Mouse (Mus musculus) layer of hippocampus, postnatal 14 days (tissue): Measurements from ENCODE around the gene Apba1. TPM values are rescaled to one million over a fixed set of nuclear protein-coding genes. Genes with fewer than 3 reads are reported as not detected.

Experiments used
- DNase-seq, 2 experiments: peaks; one replicate each; pipeline ENCODE4 v3.0.0; 2021 to 2022; ENCODE audit warnings: low spot score in 2 of 2, mixed read lengths in 1 of 2
- total RNA-seq, 2 experiments: library from RNA; stranded (reverse); gene quantifications; 2 replicates each; pipeline ENCODE4 v1.2.3; 2021

Apba1 gene
- total RNA-seq, 2 experiments from 2014 or later: 152 to 160 TPM

DNA sequence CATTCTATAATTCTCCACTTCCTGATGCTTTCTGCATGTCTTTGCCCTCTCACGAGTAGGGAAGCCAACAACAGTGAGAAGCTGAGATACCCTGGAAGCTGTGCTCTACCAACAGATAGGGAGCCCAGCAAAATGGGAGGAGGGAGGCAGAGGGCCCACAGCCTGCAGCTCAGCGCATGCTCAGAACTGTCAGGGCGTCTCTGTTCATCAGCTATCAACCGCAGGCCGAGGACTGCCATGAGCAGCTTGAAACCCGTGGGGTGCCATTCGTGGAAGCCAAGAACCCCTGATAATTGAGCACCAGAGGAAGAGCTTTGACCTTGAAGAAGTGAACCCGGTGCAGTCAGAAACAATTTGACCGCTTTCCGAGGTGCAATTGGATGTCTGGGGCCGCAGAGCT lies 108.4 kb downstream of the Apba1 start:
- no peak for DNase-seq

DNA sequence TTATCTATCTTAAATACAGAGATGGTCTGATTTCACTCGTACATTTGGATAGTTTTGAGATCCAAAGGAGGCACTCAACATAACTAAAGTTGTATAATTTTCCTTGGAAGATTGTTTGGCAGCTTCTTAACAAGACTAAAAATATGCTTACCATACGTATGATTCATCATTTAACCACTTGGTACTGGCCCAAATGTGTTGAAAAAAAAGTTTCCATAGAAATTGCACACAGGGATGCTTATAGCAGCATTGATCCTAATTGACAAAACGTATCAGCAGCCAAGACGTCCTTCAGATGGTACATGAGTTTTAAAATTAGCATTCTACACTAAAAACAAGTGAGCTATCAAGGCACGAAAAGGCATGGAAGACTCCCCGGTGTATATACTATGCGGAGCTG lies 108.9 kb downstream of the Apba1 start:
- no peak for DNase-seq

DNA sequence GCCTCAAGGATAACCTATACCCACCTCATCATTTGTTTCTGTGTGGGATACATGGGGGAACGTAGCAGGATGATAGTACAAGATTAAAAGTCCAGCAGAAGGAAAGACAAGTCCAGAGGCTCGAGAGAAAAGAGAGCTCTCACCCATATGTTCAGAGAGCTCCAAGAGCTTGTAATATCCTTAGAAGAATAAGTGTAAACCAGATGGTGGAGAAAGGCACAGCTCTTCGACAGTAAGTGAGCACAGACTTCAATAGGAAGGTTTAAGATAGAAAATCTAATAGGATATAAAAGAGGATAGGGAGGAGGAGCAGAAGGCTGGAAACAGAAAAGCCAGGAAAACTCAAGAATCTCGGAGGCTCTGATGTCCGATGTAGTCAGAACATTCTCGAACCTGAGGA lies 115.8 kb downstream of the Apba1 start:
- DNase-seq: no peak

DNA sequence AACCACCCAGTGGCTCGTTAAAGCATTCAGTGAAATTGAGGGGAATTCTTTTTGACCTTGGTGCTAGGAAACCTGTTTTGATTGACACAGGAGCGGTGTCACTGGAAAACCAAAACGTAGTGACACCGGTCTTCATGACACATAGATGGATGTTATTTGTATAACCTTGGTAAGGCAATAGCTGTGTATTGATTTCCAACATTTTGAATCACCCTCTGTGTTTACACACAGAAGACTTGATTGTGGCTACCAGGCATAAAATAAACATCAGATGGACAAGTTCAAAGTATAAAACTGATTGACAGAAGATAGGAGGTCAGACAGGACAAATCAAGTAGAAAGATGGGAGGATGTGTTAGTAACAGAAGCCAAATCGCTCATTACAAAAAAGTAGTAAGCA lies 117.1 kb downstream of the Apba1 start:
- DNase-seq: no peak

DNA sequence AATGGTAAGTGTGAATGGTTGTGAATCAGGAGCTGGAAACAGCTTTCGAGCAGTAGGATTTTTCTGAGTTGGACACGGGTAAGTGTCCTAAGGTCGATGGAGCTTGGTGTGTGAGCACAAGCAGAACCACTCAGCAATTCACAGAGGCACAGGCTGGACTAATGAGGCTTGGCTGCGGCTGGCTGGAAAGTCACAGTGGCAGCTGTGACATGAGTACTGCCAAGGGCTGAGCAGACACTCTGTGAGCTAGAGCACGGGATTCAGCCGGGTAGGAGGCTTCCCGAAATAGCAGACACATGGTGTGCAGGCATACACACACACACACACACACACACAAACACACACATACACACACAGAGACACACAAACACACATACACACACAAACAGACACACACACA lies 121.2 kb downstream of the Apba1 start:
- DNase-seq: peak; percentile 76 to 86

DNA sequence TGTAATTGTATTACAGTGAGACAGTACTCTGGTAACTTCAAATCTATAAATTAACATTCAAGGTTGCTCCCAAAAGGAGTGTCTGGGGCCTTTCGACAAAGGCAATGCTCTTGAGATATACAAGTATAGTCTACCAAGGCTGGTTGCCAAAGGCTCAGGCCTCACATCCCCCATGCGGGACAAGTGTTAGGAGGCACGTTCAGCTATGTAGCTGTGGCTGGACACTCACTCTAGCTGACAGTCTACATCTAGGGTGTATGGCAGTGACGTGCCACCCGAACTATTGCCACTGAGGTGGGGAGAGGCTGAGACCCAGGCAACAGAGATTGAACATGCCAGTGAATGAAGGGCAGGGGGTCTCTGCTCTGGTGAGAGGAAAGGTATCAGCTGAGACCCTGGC lies 127.5 kb downstream of the Apba1 start:
- no peak for DNase-seq

DNA sequence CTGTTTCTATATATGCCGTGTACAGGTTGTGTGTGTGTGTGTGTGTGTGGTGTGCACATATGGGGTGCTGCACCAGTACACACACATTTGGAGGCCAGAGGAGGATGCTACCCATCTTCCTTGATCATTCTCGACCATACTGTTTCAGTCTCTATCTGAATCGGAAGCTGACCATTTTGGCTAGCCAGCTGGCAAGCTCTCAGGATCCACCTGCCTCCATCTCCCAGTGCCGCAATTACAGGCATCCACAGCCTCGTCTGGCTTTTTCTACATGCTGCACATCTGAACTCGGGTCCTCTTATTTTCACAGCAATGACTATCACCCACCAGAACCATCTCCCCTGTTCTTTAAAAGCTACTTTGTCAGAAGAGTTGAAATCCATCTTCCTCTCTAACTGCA lies 132.7 kb downstream of the Apba1 start:
- no peak for DNase-seq

DNA sequence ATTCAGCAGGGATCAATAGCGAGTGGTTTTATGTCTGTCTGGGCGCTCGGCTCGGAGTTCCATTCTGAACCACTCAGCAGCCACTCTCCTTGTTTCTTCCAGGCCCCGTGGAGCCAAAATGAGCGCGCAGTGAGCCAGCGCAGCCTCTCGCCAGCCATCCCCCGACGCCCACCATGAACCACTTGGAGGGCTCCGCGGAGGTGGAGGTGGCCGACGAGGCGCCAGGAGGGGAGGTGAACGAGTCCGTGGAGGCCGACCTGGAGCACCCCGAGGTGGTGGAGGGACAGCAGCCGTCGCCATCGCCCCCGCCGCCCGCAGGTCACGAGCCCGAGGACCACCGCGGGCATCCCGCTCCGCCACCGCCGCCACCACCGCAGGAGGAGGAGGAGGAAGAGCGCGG lies 133.9 kb downstream of the Apba1 start:
- no peak for DNase-seq

DNA sequence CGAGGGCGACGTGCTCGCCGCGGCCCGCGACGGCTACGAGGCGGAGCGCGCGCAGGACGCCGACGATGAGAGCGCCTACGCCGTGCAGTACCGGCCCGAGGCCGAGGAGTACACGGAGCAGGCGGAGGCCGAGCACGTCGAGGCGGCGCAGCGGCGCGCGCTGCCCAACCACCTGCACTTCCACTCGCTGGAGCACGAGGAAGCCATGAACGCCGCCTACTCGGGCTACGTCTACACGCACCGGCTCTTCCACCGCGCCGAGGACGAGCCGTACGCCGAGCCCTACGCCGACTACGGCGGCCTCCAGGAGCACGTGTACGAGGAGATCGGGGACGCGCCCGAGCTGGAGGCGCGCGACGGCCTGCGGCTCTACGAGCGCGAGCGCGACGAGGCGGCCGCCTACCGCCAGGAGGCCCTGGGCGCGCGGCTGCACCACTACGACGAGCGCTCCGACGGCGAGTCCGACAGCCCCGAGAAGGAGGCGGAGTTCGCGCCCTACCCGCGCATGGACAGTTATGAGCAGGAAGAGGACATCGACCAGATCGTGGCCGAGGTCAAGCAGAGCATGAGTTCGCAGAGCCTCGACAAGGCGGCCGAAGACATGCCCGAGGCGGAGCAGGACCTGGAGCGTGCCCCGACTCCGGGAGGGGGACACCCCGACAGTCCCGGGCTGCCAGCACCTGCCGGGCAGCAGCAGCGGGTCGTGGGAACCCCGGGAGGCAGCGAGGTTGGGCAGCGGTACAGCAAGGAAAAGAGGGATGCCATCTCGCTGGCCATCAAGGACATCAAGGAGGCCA lies 134.6 kb downstream of the Apba1 start:
- peak; percentile 54 to 55 for DNase-seq

DNA sequence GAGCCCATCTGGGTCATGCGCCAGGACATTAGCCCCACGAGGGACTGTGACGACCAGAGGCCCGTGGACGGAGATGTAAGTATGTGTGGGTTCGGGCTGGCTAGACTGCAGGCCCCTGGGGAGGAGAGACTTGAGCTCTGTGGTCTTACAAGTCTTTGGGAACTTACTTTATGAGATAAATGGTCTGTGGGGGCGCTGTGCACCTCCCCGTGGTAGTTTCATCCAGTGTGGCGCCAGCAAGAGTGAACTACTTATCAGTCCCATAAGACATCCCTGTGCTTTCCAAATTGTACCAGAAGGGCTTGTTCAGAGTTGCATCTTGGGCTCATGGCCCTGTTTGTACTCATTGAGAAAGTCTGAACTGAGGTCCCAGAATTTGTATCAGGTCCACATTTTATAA lies 135.3 kb downstream of the Apba1 start:
- DNase-seq: no peak

DNA sequence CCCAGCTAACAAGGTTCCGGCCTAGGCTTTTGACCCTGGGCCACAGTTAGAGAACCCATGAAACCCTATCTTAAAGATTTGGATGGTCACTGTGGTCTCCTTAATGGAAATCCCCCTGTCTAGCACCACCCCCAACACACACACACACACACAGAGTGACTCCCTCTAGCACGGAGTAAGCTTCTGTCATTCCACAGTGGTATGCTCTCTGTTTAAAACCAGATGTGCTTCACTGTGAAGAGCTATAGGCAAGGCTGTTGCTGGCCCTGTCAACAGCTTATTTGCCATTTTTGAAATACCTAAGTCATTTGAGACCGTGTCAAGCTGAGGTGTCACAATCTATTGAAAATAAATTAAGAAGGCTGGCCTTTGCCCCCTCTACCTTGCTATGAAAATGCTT lies 136.1 kb downstream of the Apba1 start:
- DNase-seq: no peak

DNA sequence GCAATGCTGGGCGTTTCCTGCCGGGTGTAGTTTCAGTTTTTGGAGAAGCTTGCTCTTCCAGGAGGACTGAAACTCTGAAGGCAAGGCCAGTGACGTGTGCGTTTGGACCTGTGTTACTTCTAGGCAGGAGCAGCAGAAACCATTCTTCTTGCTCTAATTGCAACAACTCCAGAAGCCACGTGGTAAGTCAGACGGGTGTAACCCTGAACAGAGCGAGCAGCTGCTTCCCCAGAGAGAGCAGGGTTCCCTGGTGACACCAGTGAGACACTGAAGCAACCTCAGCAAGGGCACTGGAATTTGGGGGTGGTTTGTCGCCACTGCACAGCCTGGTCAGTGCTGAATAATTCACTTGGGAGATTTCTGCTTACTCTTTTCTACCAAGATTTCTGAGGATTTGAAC lies 138.2 kb downstream of the Apba1 start:
- DNase-seq: no peak

DNA sequence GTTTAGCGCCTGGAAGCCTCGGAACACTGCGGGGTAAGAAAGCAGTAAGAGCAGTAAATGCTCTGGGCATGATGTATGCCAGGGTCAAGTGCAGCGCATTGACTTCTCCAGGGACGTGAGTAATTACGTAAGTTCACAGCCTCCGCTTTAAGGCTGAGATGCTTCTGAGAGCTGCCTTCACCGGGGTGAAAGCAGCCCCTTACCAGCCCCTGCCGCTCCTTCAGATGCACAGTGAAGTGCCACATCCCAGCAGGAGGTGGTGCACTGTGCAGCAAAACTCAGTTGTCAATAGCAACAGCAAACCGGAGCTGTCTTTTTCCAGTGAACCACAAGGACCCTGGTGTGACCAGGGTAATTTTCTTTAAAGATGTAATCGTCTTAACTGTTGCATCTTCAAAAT lies 139.8 kb downstream of the Apba1 start:
- DNase-seq: no peak

DNA sequence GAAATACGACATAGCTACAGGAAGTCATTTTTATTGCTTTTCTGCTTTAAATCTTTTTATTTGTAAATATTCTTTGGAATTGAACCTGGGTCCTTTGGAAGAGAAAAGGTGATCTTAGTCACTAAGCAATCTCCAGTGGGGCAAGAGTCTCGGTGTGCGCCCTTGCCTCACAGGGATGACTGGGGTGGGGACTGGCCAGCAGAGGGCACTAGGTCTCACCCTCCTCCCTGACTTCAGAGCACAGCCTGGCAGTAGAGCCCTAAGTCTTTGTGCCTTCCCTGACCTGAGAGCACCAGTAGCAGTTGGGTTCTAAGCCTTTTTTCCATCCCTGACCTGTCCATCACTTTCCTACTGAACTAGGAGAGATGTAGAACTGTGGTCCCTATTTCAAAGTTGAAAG lies 142.5 kb downstream of the Apba1 start:
- no peak for DNase-seq

DNA sequence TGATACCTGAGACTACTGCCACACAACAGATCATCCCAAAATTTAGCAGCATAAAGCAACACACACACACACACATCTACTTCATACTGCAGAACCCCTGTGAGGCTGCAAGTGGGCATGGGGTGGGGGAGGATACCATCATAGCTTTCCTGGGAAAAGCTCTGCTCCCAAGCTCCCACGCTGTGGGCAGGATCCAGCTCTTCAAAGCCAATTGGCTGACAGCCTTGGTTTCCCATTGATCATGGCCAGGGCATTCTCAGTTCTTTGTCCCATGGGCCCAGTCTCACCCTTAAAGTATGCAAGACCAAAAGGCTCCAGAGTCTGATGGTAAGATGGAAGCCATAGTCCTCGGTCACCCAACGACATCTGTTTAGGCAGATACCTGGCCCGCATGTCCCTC lies 143.1 kb downstream of the Apba1 start:
- peak in 1 of 2 experiments; percentile 78 for DNase-seq

DNA sequence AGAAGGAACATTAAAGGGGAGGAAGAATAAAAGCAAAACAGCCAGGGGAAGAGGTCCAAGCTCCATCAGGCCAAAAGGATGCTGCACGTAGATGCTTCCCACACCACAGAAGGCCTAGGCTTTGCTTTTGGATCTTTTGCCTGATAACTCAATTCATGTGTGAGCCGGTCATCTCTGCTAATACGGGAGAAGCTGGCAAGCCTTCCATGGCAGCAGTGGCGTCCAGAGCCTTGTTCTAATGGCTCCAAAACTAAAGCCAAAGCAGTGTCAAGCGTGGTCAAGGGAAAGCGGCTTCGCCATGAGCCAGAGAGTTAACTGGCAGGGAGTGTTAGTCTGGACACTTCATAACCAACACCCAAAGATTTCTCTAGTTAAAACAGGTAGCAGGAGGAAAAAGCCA lies 144.4 kb downstream of the Apba1 start:
- DNase-seq: no peak

DNA sequence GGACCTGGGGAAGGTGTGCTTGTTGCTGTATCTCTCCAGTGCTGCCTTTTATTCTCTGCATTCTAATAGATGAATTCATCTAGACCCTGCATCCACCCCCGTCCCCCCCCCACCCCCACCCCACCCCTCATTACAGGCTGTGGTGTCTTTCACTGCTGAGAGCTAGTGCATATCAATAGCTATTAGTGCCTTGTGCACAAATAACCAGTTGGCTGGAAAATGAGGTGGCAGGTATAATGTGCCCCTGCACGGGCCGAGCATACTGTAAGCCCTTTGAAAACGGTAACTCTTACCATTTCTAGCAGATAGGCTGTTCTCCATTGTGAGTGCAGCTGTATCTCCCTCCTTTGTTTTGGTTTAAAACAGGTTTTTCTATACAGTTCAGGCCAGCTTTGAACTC lies 146.2 kb downstream of the Apba1 start:
- DNase-seq: no peak

DNA sequence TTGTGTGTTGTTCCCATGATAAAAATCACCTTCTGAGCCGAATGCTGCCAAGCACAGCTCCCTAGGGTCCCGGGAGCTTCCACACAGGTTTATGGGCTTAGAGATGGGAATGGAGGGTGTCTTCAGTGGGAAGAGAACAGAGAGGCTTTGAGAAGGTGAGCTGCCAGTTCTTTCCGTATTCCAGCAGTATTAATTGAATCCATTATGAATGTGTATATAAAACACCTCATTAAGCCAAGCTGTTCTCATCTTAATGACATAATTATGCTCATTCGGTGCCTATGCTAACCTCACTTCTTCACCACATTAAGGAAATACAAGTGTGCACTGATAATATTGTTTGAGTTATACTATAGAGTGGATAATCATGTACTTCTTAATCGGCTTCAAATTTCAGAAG lies 147.1 kb downstream of the Apba1 start:
- no peak for DNase-seq

DNA sequence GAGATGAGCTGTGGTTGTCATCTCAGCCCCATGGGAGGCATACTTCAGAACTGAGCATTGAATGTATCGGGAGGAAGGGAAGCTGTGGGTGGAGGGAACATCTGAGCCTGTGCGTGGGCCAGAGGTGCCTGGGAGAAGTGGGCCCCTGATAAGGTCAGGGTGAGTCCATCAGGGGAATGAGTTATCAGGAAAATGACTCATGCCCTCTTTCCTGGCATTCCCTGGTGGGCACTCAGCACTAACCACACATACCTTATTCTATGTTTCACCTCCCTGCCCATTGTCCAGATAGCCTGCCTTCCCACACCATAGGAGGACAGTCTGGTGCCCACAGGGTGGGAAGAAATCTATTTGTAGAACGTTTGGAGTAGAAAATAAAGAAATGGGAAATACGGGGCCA lies 151.7 kb downstream of the Apba1 start:
- DNase-seq: no peak

DNA sequence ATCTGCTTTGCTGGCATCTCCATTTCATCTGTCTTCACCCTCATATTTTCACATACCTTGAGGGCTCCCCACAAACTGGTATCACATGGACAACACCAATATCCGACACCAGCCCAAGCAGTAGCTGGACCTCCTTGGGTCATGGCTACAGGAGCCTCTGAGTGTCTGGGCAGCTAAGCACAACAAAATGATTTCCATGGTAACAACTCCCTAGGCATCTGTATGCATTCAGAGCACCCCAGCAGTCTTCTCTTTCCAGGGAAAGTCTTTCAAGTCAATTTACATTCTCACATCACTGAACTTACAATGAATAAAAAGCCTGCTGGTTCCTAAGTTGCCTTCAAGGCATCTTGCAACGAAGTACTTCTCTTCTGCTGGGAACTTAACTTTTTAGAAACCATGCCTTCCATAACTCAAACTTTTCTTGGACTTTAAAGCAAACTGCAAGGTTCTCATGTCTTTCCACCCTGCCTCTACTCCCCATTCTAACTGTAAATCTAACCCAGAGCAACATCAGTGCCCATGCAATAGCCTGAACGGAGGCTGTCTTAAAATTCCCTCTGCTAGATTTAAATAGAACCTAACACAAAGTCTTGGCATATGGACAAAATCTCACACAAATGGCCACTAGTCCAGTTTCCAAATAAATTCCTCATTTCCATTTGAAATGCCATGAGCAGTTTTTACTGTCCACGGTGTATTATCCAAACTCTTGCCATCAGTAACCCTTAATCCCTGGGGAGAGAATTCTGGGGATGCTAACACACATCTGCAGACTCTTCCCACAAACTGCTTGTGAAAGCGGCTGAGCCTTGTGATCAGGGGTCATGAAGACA lies 160.9 kb downstream of the Apba1 start:
- DNase-seq: no peak

DNA sequence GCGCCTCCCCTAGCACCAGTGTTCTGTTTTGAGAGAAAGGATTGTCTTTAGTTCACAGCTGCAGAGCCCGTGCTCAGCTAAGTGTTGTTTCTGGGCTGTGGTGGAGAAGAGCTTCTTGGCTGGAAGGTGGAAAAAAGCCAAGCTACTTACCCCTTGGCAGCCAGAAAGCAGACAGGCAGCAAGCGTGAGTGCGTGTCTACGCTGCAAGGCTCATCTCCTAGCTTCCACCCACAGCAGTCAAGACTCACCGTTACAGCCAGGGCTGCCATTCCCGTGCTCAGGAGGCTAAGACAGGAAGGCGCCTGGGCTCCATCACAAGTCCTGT lies 161.5 kb downstream of the Apba1 start:
- no peak for DNase-seq

DNA sequence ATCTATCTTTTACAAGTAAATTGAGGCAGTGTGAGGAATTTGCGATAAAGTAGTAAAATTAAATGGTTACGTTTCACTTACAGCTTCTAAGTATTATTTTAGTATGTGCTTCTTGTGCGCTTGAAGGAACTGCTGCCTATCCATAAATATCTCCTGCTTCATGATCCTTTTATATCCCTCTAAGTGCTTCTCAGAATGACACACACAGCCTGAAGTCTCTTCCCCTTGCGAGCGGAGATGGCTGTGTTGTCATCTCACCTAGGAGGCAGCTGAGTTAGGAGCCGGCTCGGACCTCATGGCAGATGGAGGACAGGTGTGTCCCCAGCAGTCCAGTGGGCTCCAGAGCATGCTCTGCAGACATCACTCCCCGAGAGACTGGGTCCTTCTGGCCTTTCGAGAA lies 163.9 kb downstream of the Apba1 start:
- DNase-seq: no peak

DNA sequence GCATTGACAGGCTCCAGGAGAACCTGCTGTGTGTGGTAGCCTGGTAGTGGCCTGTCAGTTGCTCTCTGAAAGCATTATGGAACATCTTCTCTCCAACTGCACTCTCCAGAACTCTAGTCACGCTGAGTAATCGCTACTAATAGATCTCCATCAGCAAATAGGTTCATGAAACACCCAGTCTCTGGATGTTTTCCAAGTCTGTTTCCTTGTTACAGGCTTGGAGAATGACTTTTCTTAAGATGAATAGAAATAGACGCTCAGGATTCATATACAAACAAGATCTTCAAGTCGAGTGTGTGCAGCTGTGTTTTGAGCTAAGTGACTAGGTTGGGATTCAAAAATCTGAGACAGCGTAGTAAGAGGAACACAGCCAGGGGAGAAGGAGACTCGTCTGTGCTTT lies 165.4 kb downstream of the Apba1 start:
- DNase-seq: no peak
